Mouse (Mus musculus) layer of hippocampus, adult 11-12 months (tissue): ENCODE data around the gene Atp6v0c.
A peak's percentile ranks its signal among the peaks of the same experiment; 100 is the strongest.

Experiments
- DNase-seq: peaks from one replicate; pipeline ENCODE4 v3.0.0; 2022; ENCODE audit warnings: low spot score

The Atp6v0c gene

DNA sequence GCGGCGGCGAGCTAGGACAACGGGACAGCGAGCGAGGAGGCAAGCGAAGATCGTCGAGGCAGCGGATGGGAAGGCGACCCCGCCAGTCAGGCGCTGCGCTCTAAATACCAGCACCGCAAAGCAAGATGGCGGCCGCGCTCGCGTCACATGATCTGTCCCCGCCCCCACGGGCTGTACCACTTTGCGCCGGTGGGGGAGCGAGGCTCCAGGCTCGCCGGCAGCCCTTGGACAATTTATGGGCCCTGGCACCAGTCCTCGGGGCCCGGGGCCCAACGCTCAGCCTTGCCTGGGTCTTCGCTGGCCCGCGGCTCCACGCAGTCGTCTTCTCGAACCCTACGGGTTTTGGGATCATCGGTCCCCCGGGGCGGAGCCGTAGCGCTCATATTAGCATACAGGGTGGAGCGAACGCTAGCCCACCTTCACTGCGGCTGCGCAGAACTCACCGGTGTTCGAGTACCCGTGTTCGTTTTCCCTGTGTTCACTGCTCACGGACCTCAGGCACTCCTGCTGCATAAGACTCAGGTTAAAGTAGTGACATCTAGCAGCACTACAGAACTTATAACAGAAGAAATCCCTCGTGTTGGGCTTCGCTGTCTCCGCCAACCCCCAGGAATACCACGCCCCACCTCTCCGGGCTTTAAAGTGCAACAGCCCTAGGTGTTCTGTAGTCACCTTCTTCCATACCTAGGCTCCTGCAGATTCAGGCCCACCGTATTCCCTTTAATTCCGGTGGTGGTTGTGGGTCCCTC is at the start of gene Atp6v0c:
Gene Atp6v0c, minus strand, starts transcription at position 386 of the 749 bp plus-strand sequence.
- peak; percentile 96 for DNase-seq

DNA sequence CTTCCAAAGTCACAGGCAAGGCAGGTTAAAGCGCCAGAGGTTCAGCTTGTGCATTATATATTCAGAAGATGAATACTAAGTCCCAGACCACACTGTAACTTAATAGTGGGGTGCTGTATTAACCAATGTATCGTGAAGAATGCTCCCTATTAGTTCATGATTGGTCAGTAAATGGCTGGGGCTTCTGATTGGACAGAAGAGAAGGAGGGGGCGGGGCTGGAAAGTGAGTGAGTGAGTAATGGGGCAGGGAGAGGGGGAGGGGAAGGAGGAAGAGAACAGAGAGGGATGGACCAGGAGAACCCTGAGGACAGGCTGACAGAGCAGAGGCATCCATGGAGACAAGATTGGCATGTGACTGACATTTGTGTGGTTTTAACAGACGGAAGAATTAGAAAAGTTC is 47.3 kb upstream of the Atp6v0c start:
- DNase-seq, result no peak

DNA sequence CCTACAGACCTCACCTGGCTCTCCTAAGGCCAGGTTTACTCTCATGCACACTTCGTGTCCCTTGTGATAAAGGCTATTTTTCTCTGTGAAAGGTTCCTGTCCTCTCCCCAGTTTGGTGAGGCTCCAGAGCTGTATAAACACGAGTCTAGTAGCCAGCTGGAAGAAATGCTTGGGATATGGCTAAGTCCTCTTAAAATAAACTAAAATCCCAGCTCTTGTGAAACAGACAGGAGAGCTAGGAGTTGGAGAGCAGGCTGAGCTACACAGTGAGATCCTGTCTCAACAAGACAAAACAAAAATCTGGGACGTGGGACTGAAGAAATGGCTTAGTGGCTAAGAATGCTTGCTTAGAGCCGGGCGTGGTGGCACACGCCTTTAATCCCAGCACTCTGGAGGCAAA is 43.7 kb upstream of the Atp6v0c start:
- no peak for DNase-seq

DNA sequence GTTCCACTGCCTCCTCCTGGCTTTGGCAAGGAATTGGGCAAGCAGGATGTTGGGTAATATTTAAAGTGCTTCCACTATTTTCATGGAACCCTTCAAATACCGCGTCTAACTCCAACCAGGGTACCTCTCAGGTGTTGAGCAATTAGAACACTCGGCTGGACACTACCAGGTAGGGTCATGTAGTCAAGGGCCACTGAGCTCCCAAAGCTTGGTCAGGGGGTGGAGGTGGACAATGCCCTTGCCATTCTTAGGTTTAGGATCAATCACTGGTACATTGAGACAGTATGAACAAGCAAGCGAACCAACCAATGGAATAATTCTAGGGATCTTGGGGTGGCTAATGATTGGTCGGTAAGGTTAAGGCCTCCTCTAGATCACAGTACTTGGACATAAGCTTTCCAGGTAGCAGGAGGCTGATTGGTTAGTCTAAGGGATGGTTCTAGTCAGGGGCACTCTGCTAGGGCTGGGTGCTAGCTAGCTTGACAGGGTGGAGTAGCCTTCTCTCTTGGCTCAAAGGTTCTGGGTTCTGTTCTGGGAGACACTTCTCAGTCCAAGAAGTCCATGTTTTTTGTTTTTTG is 43.0 kb upstream of the Atp6v0c start:
- no peak for DNase-seq

DNA sequence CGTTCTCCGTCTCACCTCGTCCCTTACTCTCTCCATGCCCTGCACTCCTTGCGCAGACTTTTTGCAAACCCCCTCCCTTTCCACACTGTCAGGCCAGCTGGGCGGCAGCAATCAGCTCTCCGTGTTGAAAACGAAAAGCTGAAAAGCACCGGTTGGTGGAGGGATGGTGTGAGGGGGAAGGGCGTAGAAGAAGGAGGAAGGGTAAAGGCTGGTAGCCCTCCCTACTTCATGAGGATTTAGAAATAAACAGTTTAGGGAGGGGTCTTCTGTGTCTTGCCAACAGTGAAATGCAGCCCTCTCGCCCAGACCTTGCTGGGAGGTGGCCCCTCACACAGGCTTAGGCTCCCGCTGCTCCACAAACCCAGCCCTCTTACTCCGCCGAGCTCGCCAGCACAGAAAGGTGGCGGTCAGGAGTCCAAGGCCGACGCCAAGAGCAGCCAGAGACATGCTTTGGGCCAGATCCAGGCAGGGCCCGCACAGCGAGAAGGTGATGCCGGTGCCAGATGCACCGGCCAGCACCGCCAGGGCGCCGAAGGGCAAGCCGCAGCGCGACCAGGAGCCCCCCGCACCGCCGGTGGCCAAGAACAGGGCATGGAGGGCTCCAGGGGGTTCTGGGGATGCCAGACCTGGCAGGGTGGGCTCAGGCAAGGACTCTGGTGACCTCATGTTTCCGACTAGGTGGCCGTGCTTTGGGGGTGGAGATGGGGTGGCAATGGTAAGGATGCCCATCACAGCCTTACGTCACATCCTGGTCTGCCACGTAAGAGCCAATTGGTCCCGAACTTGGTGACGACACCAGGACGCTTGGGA is 42.3 kb upstream of the Atp6v0c start:
- DNase-seq, result peak; percentile 87

DNA sequence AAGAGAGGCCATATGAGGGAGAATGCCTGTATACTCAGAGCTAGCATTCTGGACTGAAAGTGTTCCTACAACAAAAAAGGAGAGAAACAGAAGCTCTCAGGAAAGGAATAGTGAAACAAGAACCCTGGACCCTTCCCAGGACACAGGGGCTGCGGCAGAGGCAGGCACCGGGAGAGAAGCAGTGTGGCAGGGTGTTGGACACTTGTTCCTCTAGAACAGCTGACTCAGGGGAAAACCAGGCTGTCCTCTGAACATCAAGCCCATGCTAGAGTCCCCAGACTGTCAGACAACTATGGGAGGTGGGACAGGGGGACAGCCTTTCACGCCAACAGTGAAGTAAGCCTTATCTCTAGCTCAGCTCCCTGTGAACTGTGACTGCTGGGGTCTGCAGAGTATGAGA is 41.1 kb upstream of the Atp6v0c start:
- DNase-seq, result no peak

DNA sequence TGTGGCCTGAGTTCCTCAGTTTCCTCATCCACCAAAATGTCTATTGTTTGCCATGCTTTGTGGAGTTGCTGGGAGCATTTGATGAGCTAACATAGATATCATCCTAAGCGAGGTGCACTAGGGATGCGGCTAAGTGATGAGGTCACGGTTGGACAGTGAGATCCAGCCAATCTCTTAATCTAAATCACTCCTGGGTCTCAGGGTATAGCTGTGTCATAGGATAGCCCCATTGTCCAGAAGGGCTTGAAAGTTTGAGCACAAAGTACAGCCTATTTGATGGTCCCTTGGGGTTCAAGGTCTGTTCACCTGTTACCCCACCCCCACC is 40.4 kb upstream of the Atp6v0c start:
- no peak for DNase-seq

DNA sequence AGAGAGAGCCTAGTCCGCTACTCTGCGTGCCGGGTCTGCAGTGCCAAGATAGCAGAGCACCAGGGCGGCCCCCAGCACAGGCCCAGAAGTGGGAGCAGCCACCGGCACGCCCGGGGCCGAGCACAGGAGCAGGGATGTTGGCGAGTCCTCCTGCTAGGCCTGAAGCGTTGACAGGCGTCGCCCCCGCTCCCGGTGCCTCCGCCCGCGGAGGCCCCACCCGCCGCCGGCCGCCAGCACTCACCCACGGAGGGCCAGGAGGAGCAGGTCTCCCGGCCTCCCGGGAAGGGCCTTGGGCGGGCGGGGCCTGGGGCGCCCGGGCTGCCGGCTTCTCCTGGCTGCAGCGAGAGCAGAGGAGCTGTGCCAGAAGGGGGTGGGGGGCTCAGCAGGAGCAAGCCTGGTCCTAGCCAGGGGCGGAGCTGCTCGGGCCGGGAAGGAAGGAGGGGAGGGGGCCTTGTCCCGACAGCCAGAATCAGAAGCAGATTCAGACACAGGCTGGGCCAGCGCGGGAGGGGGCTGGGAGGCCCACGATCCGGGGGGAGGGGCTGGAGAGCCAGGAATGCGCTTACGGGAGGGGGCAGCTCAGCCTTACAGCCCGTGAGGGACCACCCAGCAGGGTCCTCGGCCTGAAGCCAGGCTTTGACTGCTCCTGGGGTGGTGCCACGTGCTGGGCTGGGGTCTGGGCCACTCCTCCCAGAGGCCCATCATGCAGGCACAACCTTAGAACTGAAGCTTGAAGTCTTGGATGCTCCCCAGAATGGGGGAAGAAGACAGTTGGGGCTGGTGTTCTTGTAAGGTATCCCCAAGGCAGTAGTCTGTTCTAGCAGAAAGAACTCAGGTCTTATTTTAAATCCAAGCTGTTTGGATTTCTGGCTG is 39.8 kb upstream of the Atp6v0c start, which contains the start of gene Ntn3:
Gene Ntn3, minus strand, starts transcription at position 489 of the 873 bp plus-strand sequence.
- peak; percentile 39 for DNase-seq

DNA sequence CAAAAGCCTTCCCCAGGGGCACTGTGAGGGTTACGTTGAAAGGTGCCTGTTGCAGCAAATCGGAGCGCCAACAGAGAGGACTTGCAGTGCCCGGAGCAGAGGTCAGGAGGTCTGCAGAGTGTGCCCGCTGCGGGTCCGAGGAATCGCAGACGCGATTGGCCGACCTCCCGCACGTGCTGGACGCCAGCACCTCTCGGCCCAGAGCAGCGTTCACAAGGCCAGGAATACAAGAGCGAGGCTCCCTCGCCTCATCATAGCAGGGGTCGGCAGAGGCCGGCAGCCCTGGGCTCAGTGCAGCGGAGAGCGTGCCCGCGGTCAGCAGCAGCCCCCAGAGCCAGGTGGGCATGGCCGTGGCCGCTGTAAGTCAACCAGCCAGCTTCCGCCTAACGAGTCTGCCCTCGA is 39.1 kb upstream of the Atp6v0c start:
- DNase-seq, result no peak

DNA sequence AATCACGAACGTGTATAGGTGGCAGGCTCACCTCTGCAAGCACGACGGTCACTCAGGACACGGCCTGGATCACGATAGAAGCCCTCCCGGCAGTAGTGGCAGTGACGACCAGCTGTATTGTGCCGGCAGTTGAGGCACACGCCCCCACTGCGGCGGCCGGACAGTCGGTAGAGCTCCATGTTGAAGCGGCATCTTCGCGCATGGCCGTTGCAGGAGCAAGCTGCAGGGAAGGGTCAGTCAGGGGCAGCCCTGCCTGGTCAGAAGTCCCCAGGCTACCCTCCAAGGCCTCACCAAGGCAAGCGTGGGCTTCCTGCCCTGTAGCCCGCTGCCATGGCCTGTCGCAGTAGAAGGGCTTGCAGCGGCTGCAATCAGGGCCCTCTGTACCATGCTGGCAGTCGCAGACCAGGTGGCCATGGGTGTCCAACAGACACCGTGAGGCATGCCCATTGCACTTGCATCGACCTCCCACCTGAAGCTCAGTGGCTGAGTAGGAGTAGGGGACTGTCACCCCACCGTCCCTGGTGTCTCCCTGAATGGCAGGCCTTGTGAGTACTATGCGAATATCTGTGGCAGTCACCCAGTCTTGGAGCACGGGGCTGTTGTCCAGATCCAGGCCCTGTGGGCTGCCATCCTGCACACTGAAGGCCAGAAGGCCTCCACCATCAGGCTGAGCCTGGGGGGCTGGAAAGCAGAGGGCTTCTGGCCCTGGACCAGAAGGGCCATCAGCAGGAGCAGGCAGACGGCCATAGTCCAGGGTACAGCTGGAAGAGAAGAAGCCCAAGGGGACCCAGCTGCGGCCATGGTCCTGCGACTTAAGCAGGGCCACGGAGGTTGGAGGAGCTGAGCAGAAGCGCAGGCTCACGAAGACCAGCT is 38.5 kb upstream of the Atp6v0c start:
- DNase-seq, result no peak

DNA sequence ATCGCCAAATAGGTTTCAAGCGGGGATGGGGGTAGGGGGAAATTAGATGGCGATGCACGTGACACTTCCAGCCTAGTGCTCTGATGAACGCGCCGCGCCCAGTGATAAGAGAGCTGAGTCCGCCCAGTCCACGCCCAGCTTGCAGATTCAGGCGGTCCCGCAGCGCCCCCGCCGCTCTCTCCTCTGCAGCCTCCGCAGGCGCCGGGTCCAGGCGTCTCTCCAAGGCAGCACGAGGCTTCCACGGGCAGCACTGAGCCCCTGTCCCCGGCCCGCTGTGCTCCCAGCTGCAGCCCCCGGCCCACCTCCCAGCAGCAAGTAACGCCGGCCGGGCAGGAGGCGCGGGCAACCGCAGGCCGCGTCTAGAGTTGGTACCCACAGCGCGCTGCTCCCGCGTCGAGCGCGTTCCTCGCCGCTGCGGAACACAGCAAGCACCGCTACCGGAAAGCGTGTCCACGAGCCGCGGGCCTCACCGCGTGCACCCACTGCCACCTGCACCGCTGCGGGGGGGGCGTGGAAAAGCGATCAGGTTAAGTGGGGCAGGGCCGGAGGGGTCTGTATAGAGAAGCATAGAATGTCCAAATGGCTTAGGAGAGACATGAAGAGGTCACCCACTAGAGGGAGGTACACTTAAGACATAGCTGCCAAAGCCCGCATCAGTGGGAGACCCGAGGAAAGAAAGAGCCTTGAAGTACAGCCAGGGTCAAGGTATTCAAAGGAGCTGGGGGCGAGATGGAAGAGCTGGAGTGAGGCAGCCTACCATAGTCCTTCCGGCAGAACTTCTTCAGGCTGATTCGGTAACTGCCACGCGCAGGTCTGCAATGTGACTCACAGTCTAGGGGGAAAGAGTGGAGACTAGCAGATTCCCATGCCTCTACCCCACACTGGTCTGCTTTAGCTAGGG is 37.2 kb upstream of the Atp6v0c start:
- peak; percentile 77 for DNase-seq

DNA sequence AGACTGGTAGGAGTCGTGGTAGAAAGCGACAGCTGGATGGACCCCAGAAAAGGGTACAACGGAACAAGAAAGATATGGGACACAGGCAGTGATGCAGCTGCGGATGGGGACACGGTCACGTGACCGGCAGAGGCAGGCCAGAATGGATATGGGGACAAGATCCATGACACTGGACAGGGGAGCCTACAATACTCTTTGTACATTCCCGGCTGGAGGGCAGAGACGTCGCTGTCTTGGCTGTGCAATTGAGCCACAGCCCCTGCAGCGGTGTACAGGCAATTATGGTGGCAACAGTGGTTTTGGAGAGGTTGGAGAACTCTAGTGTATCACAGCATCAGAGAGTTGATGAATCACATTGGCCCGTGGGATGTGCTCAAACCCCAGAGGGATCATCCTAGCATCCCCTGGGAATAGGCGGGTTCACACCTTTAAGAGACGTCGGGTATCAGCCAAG is 36.4 kb upstream of the Atp6v0c start:
- DNase-seq, result peak; percentile 63

DNA sequence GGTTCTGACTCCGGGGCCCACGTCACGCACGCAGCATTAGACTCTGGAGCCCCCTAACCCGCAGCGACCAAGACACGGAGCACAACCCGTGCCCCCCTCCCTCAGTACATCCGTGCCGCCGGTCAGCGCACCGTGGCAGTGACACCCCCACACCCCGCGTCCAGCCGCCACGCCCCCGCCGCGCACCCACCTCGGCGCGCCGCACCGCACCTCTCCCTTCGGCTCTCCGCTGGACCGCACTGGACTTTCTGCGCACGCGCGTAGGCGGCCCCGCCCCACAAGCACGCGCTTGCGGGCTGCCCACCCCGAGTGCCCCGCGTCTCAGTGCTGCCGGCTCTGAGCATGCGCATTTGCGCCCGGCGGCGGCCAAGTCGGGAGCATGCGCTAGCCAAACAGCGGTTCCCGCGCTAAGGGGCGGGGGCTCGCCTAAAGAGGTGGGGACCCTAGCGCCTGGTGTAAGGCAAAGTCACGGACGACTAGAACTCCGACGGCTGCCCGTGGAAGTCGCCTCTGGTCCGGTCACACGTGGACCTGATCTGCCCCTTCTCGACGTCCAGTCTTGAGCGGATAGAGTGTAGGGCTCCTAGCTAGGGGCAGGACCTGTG is 35.9 kb upstream of the Atp6v0c start, which contains the start of gene Tbc1d24:
Gene Tbc1d24, minus strand, starts transcription at position 279 of the 605 bp plus-strand sequence.
- peak; percentile 94 for DNase-seq

DNA sequence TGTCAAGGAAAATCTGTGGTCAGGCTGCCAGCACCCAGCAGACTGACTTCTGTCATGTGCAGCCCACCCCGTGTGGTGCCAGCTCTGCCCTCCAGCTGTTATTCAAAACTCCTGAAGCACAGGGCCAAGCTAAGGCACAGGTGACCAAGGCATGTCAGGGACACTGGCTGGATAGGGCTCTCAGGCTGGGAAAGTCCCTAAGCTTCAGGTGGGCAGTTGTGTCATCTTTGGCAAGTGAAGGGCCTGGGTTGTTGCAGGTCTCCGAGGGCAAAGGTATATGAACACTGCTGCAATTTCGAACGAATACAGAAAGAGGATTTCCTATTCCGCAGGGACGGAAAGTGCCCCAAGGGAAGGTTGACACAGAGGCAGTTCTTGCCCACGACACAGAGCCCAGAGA is 35.3 kb upstream of the Atp6v0c start:
- DNase-seq, result no peak

DNA sequence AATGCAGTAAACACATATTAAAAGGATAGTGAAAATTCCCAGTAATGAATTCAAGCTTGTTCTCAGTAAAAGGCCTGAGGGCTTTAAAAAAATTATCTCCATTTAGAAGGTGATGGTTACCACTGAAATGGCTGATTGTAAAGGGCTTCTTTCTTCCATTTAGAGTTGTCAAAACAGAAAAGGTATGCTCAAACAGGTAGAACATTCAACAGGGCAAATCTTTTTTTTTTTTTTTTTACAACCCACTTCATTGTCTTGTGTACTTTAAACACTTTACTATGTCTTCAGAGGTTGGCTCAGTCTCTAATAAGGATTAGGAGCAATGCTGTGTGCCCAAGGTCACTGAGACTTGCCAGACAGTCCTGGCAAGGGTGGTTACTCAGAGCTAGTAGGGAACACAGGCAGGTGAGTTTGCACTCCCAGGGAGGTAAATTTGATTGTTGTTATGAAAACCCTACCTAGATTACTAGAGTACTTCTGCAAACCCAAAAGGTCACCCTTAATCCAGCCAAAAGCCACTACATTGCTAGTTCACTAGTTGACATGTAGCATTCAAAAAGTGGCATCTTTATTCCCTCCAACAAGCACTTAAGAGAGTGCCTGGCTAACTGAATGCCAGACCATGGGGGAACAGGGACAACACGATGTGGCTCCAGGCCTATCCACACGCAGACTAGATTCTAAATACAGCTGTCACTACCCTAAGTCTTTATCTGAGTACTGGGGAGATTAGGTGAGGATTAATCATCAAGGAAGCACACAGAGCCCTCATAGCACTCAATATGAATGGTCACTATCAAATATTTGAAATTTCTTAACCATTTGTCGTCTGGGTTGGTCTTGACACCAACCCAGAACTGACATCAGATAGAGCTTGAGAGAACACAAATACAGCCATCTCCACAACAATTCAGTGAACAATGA is 34.4 kb upstream of the Atp6v0c start:
- DNase-seq, result no peak

DNA sequence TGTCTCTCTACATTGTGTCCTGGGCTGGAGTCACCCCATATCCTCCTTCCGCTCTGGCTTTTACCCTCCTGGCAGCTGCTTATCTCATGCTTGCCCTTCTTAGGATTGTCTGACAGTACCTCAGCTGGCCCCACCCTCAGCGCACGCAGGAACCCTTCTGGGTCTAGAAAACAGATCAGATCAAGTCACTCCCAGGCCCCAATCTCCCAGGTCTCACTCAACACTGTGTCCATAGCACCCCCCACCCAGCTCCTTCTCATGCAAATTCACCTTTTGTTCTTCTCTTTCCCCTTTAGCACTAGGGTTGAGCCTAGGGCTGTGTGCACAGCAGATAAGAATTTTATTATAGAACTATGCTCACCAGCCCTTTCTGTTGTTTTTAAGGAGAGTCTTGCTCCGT is 33.6 kb upstream of the Atp6v0c start:
- no peak for DNase-seq

DNA sequence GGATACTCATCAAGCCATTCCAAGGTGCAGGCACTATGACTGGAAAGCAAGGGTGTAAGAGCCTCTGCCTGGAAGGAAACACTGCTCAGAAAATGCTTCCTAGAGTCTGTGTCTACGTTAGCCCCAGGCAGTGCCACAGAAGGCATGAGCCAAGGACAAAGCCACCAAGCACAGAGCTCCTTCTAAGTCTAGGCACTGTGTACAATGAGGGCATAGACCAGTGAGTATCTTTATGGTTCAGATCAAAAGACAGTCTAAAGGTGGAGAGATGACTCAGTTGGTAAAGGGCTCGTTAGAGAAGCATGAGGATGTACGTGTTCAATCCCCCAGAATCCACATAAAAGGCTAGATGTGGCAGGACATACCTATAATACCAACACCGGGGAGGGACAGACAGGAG is 31.6 kb upstream of the Atp6v0c start:
- no peak for DNase-seq

DNA sequence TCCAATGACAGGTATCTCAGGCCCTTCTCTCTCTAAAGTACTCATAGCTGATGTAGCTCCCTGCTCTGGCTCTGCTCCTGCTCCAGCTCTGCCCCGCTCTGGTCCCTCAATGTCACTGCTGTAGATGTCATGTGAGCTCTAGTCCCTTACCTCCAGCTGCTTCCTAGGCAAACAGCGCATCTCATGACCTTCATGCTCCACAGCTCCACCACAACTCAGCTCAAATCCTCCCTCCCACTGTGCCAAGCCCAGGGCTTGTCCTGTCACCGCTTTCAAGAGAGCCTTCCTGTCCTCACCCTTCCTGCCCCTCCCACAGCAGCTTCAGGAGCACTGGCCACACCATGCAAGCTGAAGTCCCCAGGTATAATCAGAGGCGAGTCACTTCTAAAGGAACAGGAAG is 30.2 kb upstream of the Atp6v0c start:
- DNase-seq, result no peak
